Mouse (Mus musculus) thymus, postnatal 14 days (tissue): ENCODE data around the gene Cbr3.
"Not testable (repeated sequence)": the region's sequence is repeated elsewhere in the genome, so short reads cannot be mapped to it uniquely, and the experiment has no call there.

ENCODE experiments used
- DNase-seq: peaks from one replicate; pipeline ENCODE4 v3.0.0; 2021

Gene Cbr3

GRCm38 (mm10) chr16:93682689-93683507, at the start of gene Cbr3:
Cbr3 (plus strand) TSS chr16:93683215.
- DNase-seq, result peak; percentile 90

- no peak for DNase-seq
Measured at GRCm38 (mm10) chr16:93644006-93644405, 39.0 kb upstream of the Cbr3 start.

GRCm38 (mm10) chr16:93648441-93649183, 34.4 kb upstream of the Cbr3 start:
- DNase-seq, result no peak

- no peak for DNase-seq
Measured at GRCm38 (mm10) chr16:93667976-93668375, 15.0 kb upstream of the Cbr3 start.

GRCm38 (mm10) chr16:93669521-93669920, 13.5 kb upstream of the Cbr3 start:
- DNase-seq, result no peak

- not testable (repeated sequence) for DNase-seq
Measured at GRCm38 (mm10) chr16:93670466-93670865, 12.5 kb upstream of the Cbr3 start.

- no peak for DNase-seq
Measured at GRCm38 (mm10) chr16:93671064-93671463, 12.0 kb upstream of the Cbr3 start.

- DNase-seq, result no peak
Measured at GRCm38 (mm10) chr16:93676376-93676775, 6.6 kb upstream of the Cbr3 start.

GRCm38 (mm10) chr16:93678206-93678605, 4.8 kb upstream of the Cbr3 start:
- DNase-seq, result no peak

GRCm38 (mm10) chr16:93679165-93679564, 3.9 kb upstream of the Cbr3 start:
- DNase-seq, result no peak

GRCm38 (mm10) chr16:93682156-93682688, 793 bp upstream of the Cbr3 start:
- no peak for DNase-seq

- DNase-seq, result no peak
Measured at GRCm38 (mm10) chr16:93683508-93684236, 657 bp downstream of the Cbr3 start.

GRCm38 (mm10) chr16:93684441-93684840, 1.4 kb downstream of the Cbr3 start:
- no peak for DNase-seq

GRCm38 (mm10) chr16:93685783-93686182, 2.8 kb downstream of the Cbr3 start:
- not testable (repeated sequence) for DNase-seq

GRCm38 (mm10) chr16:93686421-93686820, 3.4 kb downstream of the Cbr3 start:
- DNase-seq, result no peak

GRCm38 (mm10) chr16:93686945-93687344, 3.9 kb downstream of the Cbr3 start:
- no peak for DNase-seq

GRCm38 (mm10) chr16:93691206-93691841, 8.3 kb downstream of the Cbr3 start:
- DNase-seq, result no peak

GRCm38 (mm10) chr16:93692744-93693143, 9.7 kb downstream of the Cbr3 start:
- DNase-seq, result no peak

GRCm38 (mm10) chr16:93707116-93707515, 24.1 kb downstream of the Cbr3 start:
- DNase-seq, result no peak

- no peak for DNase-seq
Measured at GRCm38 (mm10) chr16:93709217-93709616, 26.2 kb downstream of the Cbr3 start.

- peak; percentile 77 for DNase-seq
Measured at GRCm38 (mm10) chr16:93710924-93711323, 27.9 kb downstream of the Cbr3 start.

- DNase-seq, result peak; percentile 99
Measured at GRCm38 (mm10) chr16:93711411-93712188, 28.6 kb downstream of the Cbr3 start, which contains the start of gene Dop1b. Dop1b (plus strand) TSS chr16:93711904.
